Mouse (Mus musculus): ENCODE measurements around the gene Gm13289.
A peak's percentile ranks its signal among the peaks of the same experiment; 100 is the strongest.
"Not testable (repeated sequence)": the region's sequence is repeated elsewhere in the genome, so short reads cannot be mapped to it uniquely, and the experiment has no call there.

Gm13289 gene

DNA sequence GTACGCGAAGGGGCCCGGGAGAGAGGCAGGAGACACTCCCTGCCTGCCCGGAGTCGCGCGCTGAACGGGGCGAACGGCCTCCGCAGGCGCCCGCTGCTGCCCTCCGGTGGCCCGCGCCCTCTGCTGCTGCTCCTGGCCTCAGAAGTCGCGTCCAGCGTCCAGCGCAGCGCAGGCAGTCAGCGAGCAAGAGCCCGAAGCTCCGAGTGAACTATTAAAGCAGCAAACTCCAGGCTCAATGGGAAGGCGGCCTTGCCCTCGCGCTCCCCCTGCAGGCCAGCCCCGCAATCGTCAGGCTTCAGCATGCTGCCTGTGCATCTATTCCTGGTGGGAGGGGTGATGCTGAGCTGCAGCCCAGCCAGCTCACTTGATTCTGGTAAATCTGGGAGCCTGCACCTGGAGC is at the start of gene Gm13289:
Gm13289 (plus strand) TSS at position 301 of the 400 bp plus-strand sequence.
- DNase-seq (ENCODE audit: low spot score) = not testable (repeated sequence)

DNA sequence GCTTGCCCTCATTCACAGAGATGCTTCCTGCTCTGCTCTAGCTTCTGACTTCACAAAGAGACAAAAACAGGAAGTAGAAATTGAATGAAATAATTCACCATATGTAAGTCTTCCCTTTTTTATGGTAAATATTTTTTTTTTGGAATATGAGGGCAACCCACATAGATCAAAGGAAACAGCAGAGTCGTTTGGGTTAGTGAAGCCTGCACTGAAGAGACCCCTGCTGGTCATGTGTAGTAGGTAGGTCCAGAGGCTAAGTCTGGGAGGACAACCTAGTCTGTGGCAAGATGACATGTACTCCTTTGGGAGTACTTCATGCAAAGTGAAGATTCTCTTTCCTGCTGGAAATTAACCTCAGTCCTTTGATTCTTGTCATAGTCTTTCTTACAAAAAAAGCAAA is 49.4 kb upstream of the Gm13289 start:
- DNase-seq (ENCODE audit: low spot score) = no peak

GRCm38 (mm10) chr4:88738480-88738879 is 38.2 kb upstream of the Gm13289 start:
- DNase-seq (ENCODE audit: low spot score) = peak; percentile 60

GRCm38 (mm10) chr4:88739036-88739435 is 37.7 kb upstream of the Gm13289 start:
- DNase-seq (ENCODE audit: low spot score) = no peak

GRCm38 (mm10) chr4:88741426-88741825 is 35.3 kb upstream of the Gm13289 start:
- no peak for DNase-seq (ENCODE audit: low spot score)

- DNase-seq (ENCODE audit: low spot score) = no peak
Measured at GRCm38 (mm10) chr4:88742771-88743371, 33.9 kb upstream of the Gm13289 start.

DNA sequence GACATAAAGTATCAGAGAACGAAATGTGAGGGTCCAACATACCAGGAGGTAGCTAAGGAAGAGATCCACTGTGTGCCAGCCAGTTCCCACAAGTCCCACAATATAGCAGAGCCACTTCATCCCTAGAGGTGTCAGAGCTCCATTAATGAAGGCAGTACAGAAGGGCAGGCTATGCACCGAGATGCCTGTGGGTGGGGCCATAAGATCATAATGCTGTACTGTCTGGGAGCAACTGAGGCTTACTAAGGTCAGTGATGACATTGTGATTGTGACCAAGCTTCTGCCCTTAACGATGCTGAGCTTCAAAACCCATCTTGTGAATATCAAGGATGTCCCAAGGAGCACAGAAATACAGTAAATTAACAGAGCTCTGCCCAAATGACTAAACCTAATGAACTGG is 32.5 kb upstream of the Gm13289 start:
- DNase-seq (ENCODE audit: low spot score) = no peak

- no peak for DNase-seq (ENCODE audit: low spot score)
Measured at GRCm38 (mm10) chr4:88749926-88750325, 26.8 kb upstream of the Gm13289 start.

- peak; percentile 67 for DNase-seq (ENCODE audit: low spot score)
Measured at GRCm38 (mm10) chr4:88754818-88755340, 21.8 kb upstream of the Gm13289 start, which contains the start of gene Gm13271. Gene Gm13271 (plus strand): TSS chr4:88754868.

GRCm38 (mm10) chr4:88756581-88757513 is 19.9 kb upstream of the Gm13289 start:
- not testable (repeated sequence) for DNase-seq (ENCODE audit: low spot score)

DNA sequence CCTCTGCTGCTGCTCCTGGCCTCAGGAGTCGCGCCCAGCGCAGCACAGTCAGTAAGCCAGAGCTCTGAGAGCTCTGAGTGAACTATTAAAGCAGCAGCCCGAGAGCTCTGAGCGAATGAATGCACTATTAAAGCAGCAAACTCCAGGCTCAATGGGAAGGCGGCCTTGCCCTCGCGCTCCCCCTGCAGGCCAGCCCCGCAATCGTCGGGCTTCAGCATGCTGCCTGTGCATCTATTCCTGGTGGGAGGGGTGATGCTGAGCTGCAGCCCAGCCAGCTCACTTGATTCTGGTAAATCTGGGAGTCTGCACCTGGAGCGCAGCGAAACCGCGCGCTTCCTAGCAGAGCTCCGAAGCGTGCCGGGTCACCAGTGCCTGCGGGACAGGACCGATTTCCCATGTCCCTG is 19.1 kb upstream of the Gm13289 start:
- peak; percentile 88 for DNase-seq (ENCODE audit: low spot score)

DNA sequence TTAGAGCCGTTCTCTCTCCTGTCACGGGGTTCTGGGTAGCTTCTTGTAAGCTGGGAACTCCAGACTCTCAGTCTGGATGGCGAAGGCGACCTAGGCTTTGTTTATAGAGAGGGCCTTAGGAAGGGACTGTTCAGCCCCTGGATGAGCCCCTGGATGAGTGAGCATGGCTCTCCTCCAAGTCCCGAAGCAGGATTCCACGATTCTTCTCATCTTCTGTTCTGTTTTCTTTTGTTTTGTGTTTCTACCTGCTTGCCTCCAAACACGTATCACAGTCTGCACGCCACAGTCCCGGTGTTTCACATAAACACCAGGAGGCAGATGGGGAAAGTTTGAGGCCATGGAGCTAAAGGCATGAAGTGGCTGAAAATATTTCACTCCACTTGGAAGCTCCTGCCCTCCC is 18.0 kb upstream of the Gm13289 start:
- DNase-seq (ENCODE audit: low spot score) = not testable (repeated sequence)

DNA sequence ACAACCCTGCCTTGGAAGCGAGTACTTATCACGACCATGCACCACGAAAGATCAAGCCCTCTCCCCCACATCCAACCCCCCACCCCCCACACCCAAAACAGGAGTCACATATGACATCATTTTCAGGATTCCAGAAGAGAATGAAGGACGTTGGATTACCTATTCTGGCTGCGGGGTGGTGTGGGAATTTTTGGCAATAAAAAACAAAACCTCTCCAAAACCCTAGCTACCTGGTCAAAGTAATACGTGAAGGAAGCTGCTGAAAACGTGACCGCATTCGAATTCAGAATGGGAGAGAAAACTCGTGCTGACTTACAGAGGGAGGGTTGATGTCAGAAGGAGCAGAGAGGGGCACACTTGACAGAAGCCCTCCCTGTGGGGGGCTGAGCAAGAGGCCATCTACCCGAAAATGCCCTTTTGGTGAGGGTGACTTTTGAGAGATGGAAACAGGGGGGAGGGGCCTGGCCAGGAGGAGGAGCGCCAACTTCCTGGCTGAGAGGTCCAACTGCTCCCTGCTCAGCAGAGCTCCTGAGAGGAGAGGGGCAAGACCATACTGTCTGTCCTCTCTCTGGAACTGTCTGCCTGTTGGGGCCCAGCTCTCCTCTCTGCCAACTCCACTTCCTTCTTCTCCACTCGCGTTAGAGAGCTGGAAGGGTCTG is 17.0 kb upstream of the Gm13289 start, which contains the start of gene Gm13283:
Gm13283 (plus strand) TSS at position 510 of the 659 bp plus-strand sequence.
- DNase-seq (ENCODE audit: low spot score) = not testable (repeated sequence)

- DNase-seq (ENCODE audit: low spot score) = peak; percentile 83
Measured at GRCm38 (mm10) chr4:88760431-88760830, 16.3 kb upstream of the Gm13289 start.

GRCm38 (mm10) chr4:88761776-88762175 is 14.9 kb upstream of the Gm13289 start:
- peak; percentile 61 for DNase-seq (ENCODE audit: low spot score)

DNA sequence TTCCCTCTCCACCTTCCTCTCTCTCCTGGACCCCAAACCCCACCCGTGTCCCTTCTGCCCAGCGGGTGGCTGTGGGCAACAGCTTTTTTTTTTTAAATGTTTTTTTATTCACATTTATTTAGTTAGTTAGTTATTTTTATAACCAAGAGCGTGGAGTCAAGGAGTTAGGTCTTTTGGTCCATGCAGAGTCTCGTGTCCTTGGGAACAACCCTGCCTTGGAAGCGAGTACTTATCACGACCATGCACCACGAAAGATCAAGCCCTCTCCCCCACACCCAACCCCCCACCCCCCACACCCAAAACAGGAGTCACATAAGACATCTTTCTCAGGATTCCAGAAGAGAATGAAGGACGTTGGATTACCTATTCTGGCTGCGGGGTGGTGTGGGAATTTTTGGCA is 14.4 kb upstream of the Gm13289 start:
- DNase-seq (ENCODE audit: low spot score) = not testable (repeated sequence)

GRCm38 (mm10) chr4:88763384-88764018 is 13.2 kb upstream of the Gm13289 start:
- DNase-seq (ENCODE audit: low spot score) = peak; percentile 60

DNA sequence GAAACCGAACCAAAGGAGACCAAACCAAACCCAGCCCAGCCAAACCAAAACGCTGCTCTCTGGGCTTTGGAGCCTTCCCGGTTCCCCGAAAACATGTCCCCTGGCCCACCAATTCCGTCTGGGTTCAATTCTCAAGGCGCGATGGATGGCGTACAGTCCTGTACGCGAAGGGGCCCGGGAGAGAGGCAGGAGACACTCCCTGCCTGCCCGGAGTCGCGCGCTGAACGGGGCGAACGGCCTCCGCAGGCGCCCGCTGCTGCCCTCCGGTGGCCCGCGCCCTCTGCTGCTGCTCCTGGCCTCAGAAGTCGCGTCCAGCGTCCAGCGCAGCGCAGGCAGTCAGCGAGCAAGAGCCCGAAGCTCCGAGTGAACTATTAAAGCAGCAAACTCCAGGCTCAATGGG is 3.2 kb upstream of the Gm13289 start, which contains the start of gene Gm13290:
Gm13290 (plus strand) TSS at position 301 of the 400 bp plus-strand sequence.
- DNase-seq (ENCODE audit: low spot score) = not testable (repeated sequence)

GRCm38 (mm10) chr4:88779550-88779949 is 2.8 kb downstream of the Gm13289 start, which contains the start of gene Gm13272:
Gene Gm13272 (plus strand): TSS chr4:88779850.
- DNase-seq (ENCODE audit: low spot score) = not testable (repeated sequence)

GRCm38 (mm10) chr4:88780320-88780719 is 3.6 kb downstream of the Gm13289 start:
- DNase-seq (ENCODE audit: low spot score) = not testable (repeated sequence)

DNA sequence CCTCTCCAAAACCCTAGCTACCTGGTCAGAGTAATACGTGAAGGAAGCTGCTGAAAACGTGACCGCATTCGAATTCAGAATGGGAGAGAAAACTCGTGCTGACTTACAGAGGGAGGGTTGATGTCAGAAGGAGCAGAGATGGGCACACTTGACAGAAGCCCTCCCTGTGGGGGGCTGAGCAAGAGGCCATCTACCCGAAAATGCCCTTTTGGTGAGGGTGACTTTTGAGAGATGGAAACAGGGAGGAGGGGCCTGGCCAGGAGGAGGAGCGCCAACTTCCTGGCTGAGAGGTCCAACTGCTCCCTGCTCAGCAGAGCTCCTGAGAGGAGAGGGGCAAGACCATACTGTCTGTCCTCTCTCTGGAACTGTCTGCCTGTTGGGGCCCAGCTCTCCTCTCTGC is 5.1 kb downstream of the Gm13289 start, which contains the start of gene Ifnz:
Ifnz (plus strand) TSS at position 301 of the 400 bp plus-strand sequence.
- DNase-seq (ENCODE audit: low spot score) = not testable (repeated sequence)
